Mouse (Mus musculus) brain, embryonic 14.5 days (tissue): Measurements from ENCODE around the gene Trim80.

Experiments used
- CTCF ChIP-seq: fragments of 200-500 bp; IDR thresholded peaks from 2 replicates; pipeline ENCODE4 v1.5.1; 2012; ENCODE audit warnings: inconsistent platforms, mild to moderate bottlenecking, moderate library complexity, borderline replicate concordance; ENCODE audit not compliant: insufficient read depth, insufficient read length; ENCODE audit errors: extremely low read depth
- POLR2A ChIP-seq: fragments of 200-500 bp; IDR thresholded peaks from 2 replicates; pipeline ENCODE4 v1.6.1; 2012; ENCODE audit warnings: mild to moderate bottlenecking, inconsistent platforms, borderline replicate concordance; ENCODE audit not compliant: poor library complexity, insufficient read depth, insufficient read length, severe bottlenecking; ENCODE audit errors: extremely low read depth

DNA sequence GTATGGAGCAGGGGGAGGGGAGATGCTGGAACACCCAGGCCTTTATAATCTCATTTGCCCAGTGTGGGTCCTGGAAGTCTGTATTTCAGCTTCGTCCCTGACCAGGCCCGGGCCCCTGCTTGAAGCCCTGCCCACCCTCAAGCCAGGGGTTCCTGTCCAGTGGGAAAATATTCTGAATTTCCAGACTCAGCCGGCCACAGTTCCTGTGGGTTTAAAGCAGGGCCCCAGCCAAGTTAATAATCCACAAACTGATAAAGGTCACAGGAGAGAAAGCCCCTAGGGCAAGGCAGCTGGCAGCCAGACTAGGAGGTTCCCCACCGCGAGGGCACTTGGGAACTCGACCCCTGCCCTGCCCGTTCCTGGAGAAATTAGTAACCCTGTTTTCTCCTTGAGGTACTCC is 8.7 kb downstream of the Trim80 start:
- no peak for TF ChIP-seq POLR2A
- TF ChIP-seq CTCF: no peak
